12 mouse cellular contexts compared by ENCODE assay signal in the genomic region with DNA sequence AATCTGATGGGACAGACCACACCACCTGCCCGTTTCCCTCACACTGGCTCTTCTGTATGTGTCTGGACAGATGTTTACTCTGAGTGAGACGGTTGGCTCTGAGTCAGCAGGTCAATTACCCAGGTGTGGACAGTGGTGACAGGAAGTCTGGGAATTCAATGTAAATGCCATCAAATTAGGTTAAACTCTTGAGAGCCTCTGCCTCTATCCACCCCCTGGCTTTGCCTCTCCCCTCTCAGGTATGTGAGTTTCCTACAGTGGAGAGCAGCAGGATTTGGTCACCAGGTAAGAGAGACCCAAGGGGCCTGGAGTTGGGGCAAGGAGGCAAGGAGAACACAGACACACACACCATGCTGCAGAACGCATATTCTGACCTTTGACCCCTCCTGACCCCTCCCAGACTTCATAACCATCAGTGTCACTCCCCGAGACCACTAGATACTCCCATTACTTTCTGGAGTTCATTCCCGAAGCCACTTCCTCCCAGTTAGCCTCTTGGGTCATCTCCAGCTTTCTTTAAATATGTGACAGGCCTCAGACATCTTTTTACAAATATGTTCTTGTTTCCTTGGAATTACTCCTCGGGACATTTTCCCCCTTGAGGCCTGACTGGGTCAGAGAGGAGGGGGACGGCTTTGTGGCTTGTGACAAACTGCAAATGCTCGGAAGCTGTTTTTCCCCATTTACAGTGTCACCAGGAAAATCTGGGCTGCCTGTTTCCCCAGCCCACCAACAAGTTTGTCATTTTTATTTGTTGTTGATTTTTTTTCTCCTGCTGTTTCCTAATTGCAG.
DNase-seq lines count a peak whose midpoint lies in the region; ATAC-seq lines count a peak whose summit lies in the region.
"Had no signal": no experiment of that assay in that cellular context is flagged by ENCODE, and none has a peak within 500 bp of the region (broad histone marks: within the 10 kb centered on the region; RNA-seq: fewer than 3 reads in every experiment).

No protein-coding gene starts in this region.

- H3K4me2 ChIP-seq in kidney, embryonic 14.5 days (replicated peaks; ENCODE audit: low read depth, low read length) = no peak overlapping the region
- no peak overlapping the region for H3K4me2 ChIP-seq in forebrain, embryonic 15.5 days (replicated peaks)
- H3K4me2 ChIP-seq: embryonic facial prominence, embryonic 13.5 days had no signal

- no peak overlapping the region for H3K27ac ChIP-seq in kidney, embryonic 14.5 days (ENCODE audit: low read depth, low read length)
- no peak overlapping the region for H3K27ac ChIP-seq in forebrain, embryonic 15.5 days (replicated peaks)
- H3K27ac ChIP-seq: embryonic facial prominence, embryonic 13.5 days had no signal

- no peaks in the 10 kb centered on the region for H3K27me3 ChIP-seq in kidney, embryonic 14.5 days (ENCODE audit: control insufficient read depth, insufficient read depth, low read length)
- no peaks in the 10 kb centered on the region for H3K27me3 ChIP-seq in forebrain, embryonic 15.5 days

- DNase-seq in kidney, adult 11 months = peak; percentile 47
- DNase-seq in heart, adult 9 months (ENCODE audit: low spot score in 2 of 2) = peak; percentile 15 to 25
- DNase-seq in heart, postnatal 4 days = peak; percentile 23
- DNase-seq in kidney, postnatal 4 days = peak; percentile 65 to 74
- no peak for DNase-seq in urinary bladder, postnatal 4 days (ENCODE audit: low spot score in 2 of 2)
- DNase-seq: cerebellum, adult 9-10 months had no signal

- H3K4me1 ChIP-seq in kidney, embryonic 14.5 days (ENCODE audit: control insufficient read depth, insufficient read depth, low read length) = peaks cover 3% of the 10 kb centered on the region; the same call in 1 of the 2 replicates
- no peaks in the 10 kb centered on the region for H3K4me1 ChIP-seq in forebrain, embryonic 15.5 days

- H3K9me3 ChIP-seq in kidney, embryonic 14.5 days (ENCODE audit: control insufficient read depth, low read length) = no peaks in the 10 kb centered on the region; the same call in 1 of the 2 replicates
- H3K9me3 ChIP-seq in forebrain, embryonic 15.5 days = no peaks in the 10 kb centered on the region
- H3K9me3 ChIP-seq: embryonic facial prominence, embryonic 13.5 days had no signal

- no peaks in the 10 kb centered on the region for H3K36me3 ChIP-seq in kidney, embryonic 14.5 days (ENCODE audit: control insufficient read depth, insufficient read depth, low read length)
- no peaks in the 10 kb centered on the region for H3K36me3 ChIP-seq in forebrain, embryonic 15.5 days
- H3K36me3 ChIP-seq: embryonic facial prominence, embryonic 13.5 days had no signal

- ATAC-seq in kidney, embryonic 14.5 days (ENCODE audit: low FRiP score, low TSS enrichment) = no peak
- no peak for ATAC-seq in activated CD4-positive, CD25-positive, alpha-beta regulatory T cell, adult 4 months
- no peak for ATAC-seq in forebrain, embryonic 15.5 days (replicated peaks)
- ATAC-seq: forebrain, embryonic 14.5 days; intestine, postnatal 0 days had no signal

- H3K9ac ChIP-seq in kidney, embryonic 14.5 days (ENCODE audit: low read depth, low read length) = no peak overlapping the region
- H3K9ac ChIP-seq in forebrain, embryonic 15.5 days (replicated peaks) = no peak overlapping the region
- H3K9ac ChIP-seq: embryonic facial prominence, embryonic 13.5 days had no signal

- WGBS in kidney, embryonic 14.5 days = 42% methylated on average over 8 of the region's 8 CpGs
- 73% methylated on average over 8 of the region's 8 CpGs for WGBS in forebrain, embryonic 15.5 days

- no peak overlapping the region for H3K4me3 ChIP-seq in kidney, embryonic 14.5 days (ENCODE audit: low read length)
- no peak overlapping the region for H3K4me3 ChIP-seq in forebrain, embryonic 15.5 days
- H3K4me3 ChIP-seq: embryonic facial prominence, embryonic 13.5 days had no signal

Comparison
In these comparisons a context has a peak if more than half of its experiments do, and no peak if none do; other contexts are left out.
1. DNase-seq: peak in kidney, adult 11 months (single experiment), heart, adult 9 months (2 of 2), heart, postnatal 4 days (single experiment) and kidney, postnatal 4 days (2 of 2); none in urinary bladder, postnatal 4 days (0 of 2).